Mouse (Mus musculus) heart, postnatal 0 days (tissue): Measurements from ENCODE around the gene Ctsll3.

Experiments used
- CTCF ChIP-seq: IDR thresholded peaks from 2 replicates; pipeline ENCODE4 v1.5.1; 2016; ENCODE audit warnings: antibody characterized with exemption, control low read depth, low read depth
- EP300 ChIP-seq: IDR thresholded peaks from 2 replicates; pipeline ENCODE4 v1.6.1; 2016; ENCODE audit warnings: antibody characterized with exemption, low read depth

GRCm38 (mm10) chr13:60802749-60803148 is at the start of gene Ctsll3:
- TF ChIP-seq CTCF (no peak), EP300 (no peak)
